Mouse (Mus musculus) intestine, embryonic 14.5 days (tissue): ENCODE results near the gene Pgls. TPM values are rescaled to one million over a fixed set of nuclear protein-coding genes. Genes with fewer than 3 reads are reported as not detected.

Experiments used
- ATAC-seq: fragments of 200-750 bp; cut with Nextera tagmentation; replicated peaks from 2 replicates; pipeline ENCODE4 v1.8.0; 2017; ENCODE audit warnings: low read depth, moderate number of reproducible peaks, moderate TSS enrichment, moderate library complexity; ENCODE audit not compliant: low FRiP score, low TSS enrichment
- DNase-seq: peaks from one replicate; pipeline ENCODE4 v3.0.0-alpha.2; 2018; ENCODE audit warnings: low spot score
- H3K27ac ChIP-seq: fragments of 300-500 bp; sonication (generic); 2 replicates; pipeline ENCODE4 v1.5.1; 2014; ENCODE audit warnings: low read depth, mild to moderate bottlenecking, control low read depth
- H3K27me3 ChIP-seq: fragments of 300-500 bp; sonication (generic); replicated peaks from 2 replicates; pipeline ENCODE4 v1.6.1; 2014; ENCODE audit warnings: low read length, control low read depth; ENCODE audit not compliant: control insufficient read depth, insufficient read depth
- H3K36me3 ChIP-seq: fragments of 300-500 bp; sonication (generic); 2 replicates; pipeline ENCODE4 v1.6.1; 2014; ENCODE audit warnings: low read length, control low read depth; ENCODE audit not compliant: control insufficient read depth, insufficient read depth
- H3K4me1 ChIP-seq: fragments of 300-500 bp; sonication (generic); replicated peaks from 2 replicates; pipeline ENCODE4 v1.6.1; 2014; ENCODE audit warnings: low read length, control low read depth, mixed read lengths; ENCODE audit not compliant: control insufficient read depth, insufficient read depth
- H3K4me2 ChIP-seq: fragments of 300-500 bp; sonication (generic); 2 replicates; pipeline ENCODE4 v1.6.1; 2014; ENCODE audit warnings: low read length
- H3K4me3 ChIP-seq: fragments of 300-500 bp; sonication (generic); 2 replicates; pipeline ENCODE4 v1.5.1; 2014; ENCODE audit warnings: low read depth, low read length, control low read depth, mixed read lengths
- H3K9ac ChIP-seq: fragments of 300-500 bp; sonication (generic); 2 replicates; pipeline ENCODE4 v1.6.1; 2014; ENCODE audit warnings: mild to moderate bottlenecking, low read length
- H3K9me3 ChIP-seq: fragments of 300-500 bp; sonication (generic); 2 replicates; pipeline ENCODE4 v1.6.1; 2016; ENCODE audit warnings: low read length, control low read depth; ENCODE audit not compliant: control insufficient read depth
- WGBS: fragments of 180-500 bp; shearing (Covaris S2); extraction: QIAGEN DNeasy Blood & Tissue Kit; methylation state at CpG from one replicate; pipeline ENCODE4 v1.1.7; 2014; 5-methylcytosine and 5-hydroxymethylcytosine counted together
- polyA plus RNA-seq: library from polyadenylated mRNA; unstranded; fragments of >200 nt; fragmentation: Nextera tagmentation; extraction: Ambion mirVana; gene quantifications from 2 replicates; pipeline ENCODE4 v1.2.1, GENCODE M21; 2014

Pgls gene
- polyA plus RNA-seq, 1 experiment from 2014 or later = 286 TPM

GRCm38 (mm10) chr8:71566501-71566900 lies 25.5 kb upstream of the Pgls start, which contains the start of gene Nxnl1:
TSS of gene Nxnl1 (minus strand) at chr8:71566601.
- Histone ChIP-seq H3K4me1 (peaks cover 10% of the 10 kb centered on the region; the same call in 1 of the 2 replicates), H3K27me3 (peaks cover 31% of the 10 kb centered on the region), H3K36me3 (no peaks in the 10 kb centered on the region), H3K4me2 (no peak within 1 kb of the TSS), H3K9me3 (peaks cover 6% of the 10 kb centered on the region; the same call in 1 of the 2 replicates), H3K9ac (no peak within 1 kb of the TSS), H3K27ac (no peak within 1 kb of the TSS), H3K4me3 (no peak within 1 kb of the TSS)
- DNase-seq = no peak
- 65% methylated on average over 3 of the region's 3 CpGs for WGBS
- ATAC-seq = no peak

GRCm38 (mm10) chr8:71567587-71567986 lies 24.4 kb upstream of the Pgls start:
- no peak overlapping the region for H3K9ac ChIP-seq
- peaks cover 20% of the 10 kb centered on the region for H3K27me3 ChIP-seq
- DNase-seq (no peak), ATAC-seq (no peak)
- H3K36me3 ChIP-seq = no peaks in the 10 kb centered on the region
- no peak overlapping the region for H3K27ac ChIP-seq
- H3K4me2 ChIP-seq = no peak overlapping the region
- H3K4me3 ChIP-seq = no peak overlapping the region
- peaks cover 6% of the 10 kb centered on the region; the same call in 1 of the 2 replicates for H3K9me3 ChIP-seq
- 70% methylated on average over 7 of the region's 7 CpGs for WGBS
- peaks cover 10% of the 10 kb centered on the region; the same call in 1 of the 2 replicates for H3K4me1 ChIP-seq

DNA sequence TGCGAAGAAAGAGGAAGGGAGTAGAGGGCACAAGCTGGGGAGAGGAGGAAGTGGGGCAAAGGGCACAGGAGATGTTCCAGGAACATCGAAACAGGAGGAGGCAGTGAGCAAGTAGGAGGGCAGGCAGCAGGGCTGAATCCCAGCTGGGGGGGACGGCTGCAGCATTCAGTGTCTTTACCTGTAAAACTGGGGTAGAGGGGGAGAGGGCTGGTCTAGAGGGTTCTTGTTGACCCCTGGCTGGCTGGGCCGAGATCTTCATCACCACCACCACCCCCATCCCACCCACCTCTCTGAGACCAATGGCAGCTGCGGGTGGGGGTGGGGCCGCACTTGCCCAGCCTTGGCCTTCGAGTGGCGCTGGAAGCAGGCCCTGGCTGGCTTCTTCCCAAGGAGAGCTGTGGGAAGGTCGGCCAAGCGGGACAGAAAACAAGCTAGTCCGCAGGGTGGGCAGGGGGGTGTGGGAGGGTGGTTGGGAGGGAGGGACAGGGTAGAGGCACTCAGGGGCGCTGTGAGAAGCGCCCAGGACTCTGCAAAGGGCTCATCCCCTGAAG lies 23.5 kb upstream of the Pgls start, which contains the start of gene Slc27a1:
Gene Slc27a1 (plus strand): TSS at position 496 of the 551 bp plus-strand sequence.
- Histone ChIP-seq H3K9ac (peak within 1 kb of the TSS; percentile 36), H3K36me3 (no peaks in the 10 kb centered on the region), H3K27me3 (peaks cover 12% of the 10 kb centered on the region), H3K4me2 (peak within 1 kb of the TSS; percentile 82), H3K27ac (peak within 1 kb of the TSS; percentile 52; the same call in 1 of the 2 replicates), H3K4me3 (peak within 1 kb of the TSS; percentile 50), H3K4me1 (peaks cover 6% of the 10 kb centered on the region; the same call in 1 of the 2 replicates), H3K9me3 (peaks cover 6% of the 10 kb centered on the region; the same call in 1 of the 2 replicates)
- ATAC-seq (no peak), DNase-seq (no peak)
- 16% methylated on average over 13 of the region's 13 CpGs for WGBS

DNA sequence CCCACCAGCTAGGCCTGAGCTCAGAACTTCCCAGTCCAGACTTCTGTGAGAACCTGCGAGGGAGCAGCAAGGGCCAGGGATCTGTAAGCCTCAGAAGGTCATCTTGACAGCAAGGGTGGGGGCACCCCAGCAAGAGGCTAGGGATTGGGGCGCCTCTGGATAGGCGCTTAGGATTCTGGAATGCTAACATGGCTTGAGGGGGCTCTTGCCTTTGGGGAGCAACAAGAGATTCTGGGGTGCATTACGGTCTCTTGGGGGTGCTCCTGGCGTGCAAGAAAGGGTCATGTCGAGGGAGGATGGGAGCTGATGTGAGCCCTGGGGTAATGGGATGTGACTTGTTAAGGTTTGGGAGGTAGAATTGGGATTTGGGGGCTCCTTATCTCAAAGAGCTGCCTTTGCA lies 23.0 kb upstream of the Pgls start:
- Histone ChIP-seq H3K9me3 (peaks cover 5% of the 10 kb centered on the region; the same call in 1 of the 2 replicates), H3K4me3 (peak overlapping the region; percentile 50), H3K9ac (peak overlapping the region; percentile 36; the same call in 1 of the 2 replicates), H3K4me2 (peak overlapping the region; percentile 82), H3K36me3 (no peaks in the 10 kb centered on the region), H3K27ac (peak overlapping the region; percentile 52; the same call in 1 of the 2 replicates), H3K4me1 (peaks cover 6% of the 10 kb centered on the region; the same call in 1 of the 2 replicates), H3K27me3 (peaks cover 12% of the 10 kb centered on the region)
- ATAC-seq (no peak), DNase-seq (peak; percentile 65)
- 17% methylated on average over 6 of the region's 6 CpGs for WGBS

- H3K9me3 ChIP-seq = no peaks in the 10 kb centered on the region
- peak overlapping the region; percentile 82 for H3K4me2 ChIP-seq
- peaks cover 12% of the 10 kb centered on the region; the same call in 1 of the 2 replicates for H3K27me3 ChIP-seq
- H3K27ac ChIP-seq = peak overlapping the region; percentile 73
- H3K4me1 ChIP-seq = peaks cover 6% of the 10 kb centered on the region; the same call in 1 of the 2 replicates
- peak overlapping the region; percentile 36 for H3K9ac ChIP-seq
- peak; percentile 99 for DNase-seq
- H3K36me3 ChIP-seq = no peaks in the 10 kb centered on the region
- peak overlapping the region; percentile 50 for H3K4me3 ChIP-seq
- peak; percentile 80 for ATAC-seq
- under 1% methylated on average over 51 of the region's 51 CpGs for WGBS
These were observed 22.3 kb upstream of the Pgls start for GRCm38 (mm10) chr8:71569366-71570290.

DNA sequence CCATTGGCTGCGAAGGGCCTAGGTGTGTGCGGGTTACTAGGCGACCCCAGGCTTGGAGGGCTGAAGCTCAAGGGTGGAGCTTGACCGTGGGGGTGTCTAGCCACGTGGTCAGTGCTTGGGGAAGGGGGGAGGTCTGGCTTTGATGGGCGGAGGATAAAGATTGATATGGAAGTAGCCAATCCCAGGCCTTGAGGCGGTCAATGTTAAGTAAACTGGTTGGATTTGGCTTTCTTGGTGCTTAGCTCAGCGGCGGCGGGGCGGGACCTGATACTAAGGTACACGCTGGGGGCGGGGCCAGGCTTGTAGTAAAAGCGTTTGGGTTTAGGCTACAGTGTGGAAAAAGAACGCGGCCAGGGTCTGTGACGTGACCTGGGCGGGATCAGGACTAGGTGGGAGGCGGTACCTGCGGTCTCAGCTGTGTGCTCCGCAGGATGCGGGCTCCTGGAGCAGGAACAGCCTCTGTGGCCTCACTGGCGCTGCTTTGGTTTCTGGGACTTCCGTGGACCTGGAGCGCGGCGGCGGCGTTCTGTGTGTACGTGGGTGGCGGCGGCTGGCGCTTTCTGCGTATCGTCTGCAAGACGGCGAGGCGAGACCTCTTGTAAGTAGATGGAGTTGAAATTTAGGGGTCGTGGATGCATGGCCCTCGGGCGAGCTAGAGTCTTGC lies 21.6 kb upstream of the Pgls start:
- Histone ChIP-seq H3K4me2 (peak overlapping the region; percentile 82), H3K9me3 (no peaks in the 10 kb centered on the region), H3K36me3 (no peaks in the 10 kb centered on the region), H3K4me1 (peaks cover 6% of the 10 kb centered on the region; the same call in 1 of the 2 replicates), H3K4me3 (peak overlapping the region; percentile 50), H3K9ac (peak overlapping the region; percentile 59), H3K27ac (peak overlapping the region; percentile 73), H3K27me3 (peaks cover 12% of the 10 kb centered on the region; the same call in 1 of the 2 replicates)
- 1% methylated on average over 41 of the region's 41 CpGs for WGBS
- DNase-seq (peak; percentile 94), ATAC-seq (peak; percentile 91)

DNA sequence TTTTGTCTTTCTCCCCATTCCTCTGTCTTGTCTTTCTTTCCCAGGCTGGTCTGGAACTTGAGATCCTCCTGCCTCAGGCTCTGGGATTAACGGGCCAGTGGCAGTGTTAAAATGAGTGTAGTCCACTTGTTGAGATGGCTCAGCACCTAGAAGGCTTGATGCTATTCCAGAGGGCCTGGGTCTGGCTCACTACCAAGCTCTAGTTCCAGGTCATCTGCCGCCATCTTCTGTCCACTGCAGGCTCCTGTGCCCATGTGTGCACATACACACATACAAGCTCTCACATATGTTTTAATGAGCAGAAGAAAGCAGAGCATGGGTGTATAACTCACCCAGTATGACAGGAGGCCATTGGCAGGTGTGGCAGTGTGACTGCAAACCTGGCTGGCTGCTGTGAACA lies 19.9 kb upstream of the Pgls start:
- Histone ChIP-seq H3K4me2 (no peak overlapping the region), H3K4me3 (no peak overlapping the region), H3K9me3 (no peaks in the 10 kb centered on the region), H3K27ac (no peak overlapping the region), H3K9ac (no peak overlapping the region), H3K36me3 (no peaks in the 10 kb centered on the region), H3K27me3 (0 out of 2 replicates have a peak, but pooled peaks cover 2% of the 10 kb centered on the region), H3K4me1 (peaks cover 6% of the 10 kb centered on the region; the same call in 1 of the 2 replicates)
- WGBS = 86% methylated on average over 2 of the region's 2 CpGs
- DNase-seq (no peak), ATAC-seq (no peak)
